Mouse (Mus musculus): ENCODE measurements around the gene Gm17268. TPM values are rescaled to one million over a fixed set of nuclear protein-coding genes. Genes with fewer than 3 reads are reported as not detected.

Gene Gm17268
- polyA plus RNA-seq (2017; shearing (Covaris generic)), result not detected

DNA sequence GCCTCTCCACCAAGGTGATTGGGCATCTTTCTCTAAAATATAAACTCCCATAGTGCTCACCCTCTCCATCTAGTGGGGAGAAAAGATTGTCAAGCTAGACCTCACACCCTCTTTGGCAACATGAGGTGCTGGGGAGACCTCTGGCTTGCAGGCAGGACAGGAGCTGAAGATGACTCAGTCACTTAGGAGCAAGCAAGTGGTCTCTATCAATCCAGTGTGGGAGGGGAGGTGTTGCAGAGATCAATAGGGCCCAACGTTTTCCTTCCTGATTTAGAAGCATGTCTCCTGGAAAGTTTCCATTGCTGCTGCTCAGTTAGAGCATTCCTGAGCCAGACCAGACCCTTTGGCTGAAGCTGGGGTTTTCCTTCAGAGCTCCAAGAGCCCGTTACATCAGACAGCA, at the start of gene Gm17268:
Gene Gm17268 (minus strand): TSS at position 28 of the 400 bp plus-strand sequence.

DNA sequence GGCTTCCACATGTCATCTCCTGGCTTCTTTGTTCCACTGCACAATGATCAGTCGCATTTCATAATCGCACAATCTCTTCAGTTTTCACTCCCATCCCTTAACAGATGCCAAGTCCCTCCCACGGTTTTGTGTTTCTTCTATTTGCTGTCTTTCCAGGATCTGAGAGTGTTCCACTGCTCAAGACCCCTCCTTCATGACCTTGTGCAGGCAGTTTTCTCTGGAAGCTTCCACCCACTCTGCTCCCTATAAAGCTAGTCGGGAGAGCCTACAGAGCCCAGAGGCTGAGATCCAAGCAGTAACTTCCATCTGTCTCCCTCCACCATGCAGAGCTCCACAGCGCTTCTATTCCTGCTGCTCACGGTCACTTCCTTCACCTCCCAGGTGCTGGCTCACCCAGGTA, 19.3 kb upstream of the Gm17268 start, which contains the start of gene Ccl11:
Gene Ccl11 (plus strand): TSS at position 178 of the 400 bp plus-strand sequence.

DNA sequence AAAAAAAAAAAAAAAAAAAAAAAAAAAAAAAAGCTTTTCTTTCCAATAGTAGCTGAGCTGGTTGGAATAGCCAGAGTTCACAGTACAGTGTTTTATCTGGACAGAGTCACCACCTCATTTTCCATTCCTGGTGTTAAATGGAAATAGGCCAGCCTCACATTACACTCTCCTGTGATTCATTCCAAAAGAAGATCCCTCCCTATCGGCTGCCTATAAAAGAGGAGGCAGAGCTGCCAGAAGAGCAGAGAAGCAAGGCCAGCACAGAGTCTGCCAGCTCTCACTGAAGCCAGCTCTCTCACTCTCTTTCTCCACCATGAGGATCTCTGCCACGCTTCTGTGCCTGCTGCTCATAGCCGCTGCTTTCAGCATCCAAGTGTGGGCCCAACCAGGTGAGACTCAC, 7.1 kb upstream of the Gm17268 start, which contains the start of gene Ccl7:
Gene Ccl7 (plus strand): TSS at position 242 of the 400 bp plus-strand sequence.

DNA sequence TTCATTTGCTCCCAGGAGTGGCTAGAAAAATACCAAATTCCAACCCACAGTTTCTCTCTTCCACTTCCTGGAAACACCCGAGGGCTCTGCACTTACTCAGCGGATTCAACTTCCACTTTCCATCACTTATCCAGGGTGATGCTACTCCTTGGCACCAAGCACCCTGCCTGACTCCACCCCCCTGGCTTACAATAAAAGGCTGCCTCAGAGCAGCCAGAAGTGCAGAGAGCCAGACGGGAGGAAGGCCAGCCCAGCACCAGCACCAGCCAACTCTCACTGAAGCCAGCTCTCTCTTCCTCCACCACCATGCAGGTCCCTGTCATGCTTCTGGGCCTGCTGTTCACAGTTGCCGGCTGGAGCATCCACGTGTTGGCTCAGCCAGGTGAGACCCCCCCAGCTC, 3.0 kb downstream of the Gm17268 start, which contains the start of gene Ccl2:
Gene Ccl2 (plus strand): TSS at position 216 of the 400 bp plus-strand sequence.

Other genes with a start within 250 kb of the Gm17268 start
- gene 5530401A14Rik, start 177.9 kb downstream of the Gm17268 start, polyA plus RNA-seq (2017; shearing (Covaris generic)), result not detected
- gene Asic2, start 70.1 kb downstream of the Gm17268 start, polyA plus RNA-seq (2017; shearing (Covaris generic)), result not detected
- gene Ccl2, start 3.0 kb downstream of the Gm17268 start, polyA plus RNA-seq (2017; shearing (Covaris generic)), result not detected
- gene Ccl7, start 7.2 kb upstream of the Gm17268 start, polyA plus RNA-seq (2017; shearing (Covaris generic)), result not detected
- not detected for gene Ccl11, start 19.3 kb upstream of the Gm17268 start, polyA plus RNA-seq (2017; shearing (Covaris generic))
- gene Ccl12, start 63.3 kb upstream of the Gm17268 start, polyA plus RNA-seq (2017; shearing (Covaris generic)), result not detected
- gene Ccl8, start 76.6 kb upstream of the Gm17268 start, polyA plus RNA-seq (2017; shearing (Covaris generic)), result not detected

Data from naive thymus-derived CD4-positive, alpha-beta T cell, adult 5 months (primary cell).